Comparison of ENCODE assay signal across 14 mouse cellular contexts in the genomic region with DNA sequence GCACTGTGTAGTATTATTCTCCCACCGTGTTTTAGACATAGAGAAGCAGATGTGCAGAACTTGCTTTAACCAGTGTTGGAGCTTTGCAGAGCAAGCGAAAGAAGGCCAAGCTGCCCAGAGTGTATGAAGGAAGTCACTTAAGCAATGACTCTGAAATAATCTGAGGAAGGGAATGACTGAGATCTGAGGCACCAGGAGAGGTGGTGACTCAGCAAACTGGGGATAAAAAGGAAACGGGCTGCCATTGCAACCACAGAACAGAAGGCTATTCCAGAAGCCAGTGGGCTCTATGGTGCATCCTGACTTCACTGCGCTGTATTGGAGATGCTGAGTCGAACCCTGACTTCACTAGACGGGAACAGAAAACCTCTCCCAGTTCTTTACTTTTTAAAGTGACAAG.
"Had no signal": no experiment of that assay in that cellular context is flagged by ENCODE, and none has a peak within 500 bp of the region (broad histone marks: within the 10 kb centered on the region; RNA-seq: fewer than 3 reads in every experiment).

No protein-coding gene starts in this region.

- H3K9ac ChIP-seq: kidney, embryonic 15.5 days; liver, embryonic 15.5 days; midbrain, embryonic 13.5 days; stomach, embryonic 15.5 days had no signal

- H3K36me3 ChIP-seq: kidney, embryonic 15.5 days; liver, embryonic 15.5 days; midbrain, embryonic 13.5 days; stomach, embryonic 15.5 days had no signal

- H3K4me3 ChIP-seq: kidney, embryonic 15.5 days; liver, embryonic 15.5 days; midbrain, embryonic 13.5 days; stomach, embryonic 15.5 days had no signal

- ATAC-seq: intestine, postnatal 0 days; midbrain, embryonic 13.5 days had no signal

- DNase-seq: kidney, postnatal 14 days; left cerebral cortex, postnatal 4 days; lung, adult 2 months; lung, postnatal 10 days; lung, postnatal 4 days; right cerebral cortex, postnatal 14 days; thymus, adult 2 months; thymus, postnatal 25 days had no signal

- H3K27me3 ChIP-seq: kidney, embryonic 15.5 days; liver, embryonic 15.5 days; midbrain, embryonic 13.5 days; stomach, embryonic 15.5 days had no signal

- H3K4me1 ChIP-seq: kidney, embryonic 15.5 days; liver, embryonic 15.5 days; stomach, embryonic 15.5 days had no signal

- H3K4me2 ChIP-seq: kidney, embryonic 15.5 days; liver, embryonic 11.5 days; liver, embryonic 15.5 days; midbrain, embryonic 13.5 days; stomach, embryonic 15.5 days had no signal

- H3K27ac ChIP-seq: kidney, embryonic 15.5 days; liver, embryonic 15.5 days; midbrain, embryonic 13.5 days; stomach, embryonic 15.5 days had no signal

- H3K9me3 ChIP-seq: kidney, embryonic 15.5 days; liver, embryonic 15.5 days; midbrain, embryonic 13.5 days; stomach, embryonic 15.5 days had no signal
